Mouse (Mus musculus) frontal cortex, postnatal 14 days (tissue): ENCODE measurements around the gene Actl6b.

Experiments
- DNase-seq, 2 experiments: peaks; one replicate each; pipeline ENCODE4 v3.0.0; 2022; ENCODE audit warnings: low spot score in 2 of 2

Gene Actl6b

DNA sequence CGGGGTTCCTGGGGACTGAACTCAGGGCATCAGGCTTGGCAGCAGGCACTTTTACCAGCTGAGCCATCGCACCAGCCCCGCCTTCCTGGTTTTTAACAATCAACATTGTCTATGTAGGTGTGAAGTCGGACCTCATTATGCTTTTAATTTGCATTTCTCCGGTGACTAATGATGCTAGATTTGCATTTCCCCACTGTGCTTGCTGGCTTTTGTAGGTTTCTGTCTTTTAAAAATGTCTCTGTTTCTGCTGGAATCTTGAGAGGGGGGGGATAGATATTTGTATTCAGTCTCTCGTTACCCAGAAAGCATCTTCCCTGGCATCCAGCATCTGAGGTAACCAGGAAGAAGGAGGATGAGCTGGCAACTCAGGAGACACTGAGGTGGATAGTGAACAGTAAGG lies 8.2 kb downstream of the Actl6b start:
- DNase-seq, result no peak

DNA sequence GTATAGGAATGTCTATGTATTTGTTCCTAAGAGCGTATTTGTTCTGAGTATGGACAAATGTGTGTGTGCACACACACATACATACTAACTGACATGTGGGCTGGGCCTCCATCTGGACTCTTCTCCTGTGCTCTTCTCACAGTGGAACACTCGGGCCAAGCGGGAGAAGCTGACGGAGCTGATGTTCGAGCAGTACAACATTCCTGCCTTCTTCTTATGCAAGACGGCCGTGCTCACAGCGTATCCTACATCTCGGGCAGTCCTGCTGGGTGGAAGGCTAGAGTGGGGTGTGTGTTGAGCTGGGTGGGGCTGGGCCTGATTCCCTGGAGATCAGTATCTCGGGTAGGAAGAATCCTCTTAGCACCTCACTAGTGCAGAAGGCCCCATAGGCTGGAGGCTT lies 9.6 kb downstream of the Actl6b start:
- no peak for DNase-seq

DNA sequence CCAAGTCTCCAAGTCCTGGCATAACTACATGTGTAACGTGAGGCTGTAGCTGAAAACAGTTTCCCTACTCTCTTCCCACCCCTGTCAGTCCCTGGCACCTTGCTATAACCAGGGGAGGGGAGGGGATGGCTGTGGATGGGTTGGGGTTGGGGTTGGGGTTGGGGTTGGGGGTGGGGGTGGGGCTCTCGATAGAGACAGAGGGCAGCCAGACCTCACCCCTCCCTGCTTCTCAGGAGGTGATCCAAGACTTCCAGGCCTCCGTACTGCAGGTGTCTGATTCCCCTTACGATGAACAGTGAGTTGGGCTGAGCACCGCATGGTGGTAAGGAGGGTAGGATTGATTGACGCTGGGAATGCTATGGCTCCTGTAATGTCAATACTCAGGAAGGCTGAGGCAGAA lies 12.4 kb downstream of the Actl6b start:
- no peak for DNase-seq

DNA sequence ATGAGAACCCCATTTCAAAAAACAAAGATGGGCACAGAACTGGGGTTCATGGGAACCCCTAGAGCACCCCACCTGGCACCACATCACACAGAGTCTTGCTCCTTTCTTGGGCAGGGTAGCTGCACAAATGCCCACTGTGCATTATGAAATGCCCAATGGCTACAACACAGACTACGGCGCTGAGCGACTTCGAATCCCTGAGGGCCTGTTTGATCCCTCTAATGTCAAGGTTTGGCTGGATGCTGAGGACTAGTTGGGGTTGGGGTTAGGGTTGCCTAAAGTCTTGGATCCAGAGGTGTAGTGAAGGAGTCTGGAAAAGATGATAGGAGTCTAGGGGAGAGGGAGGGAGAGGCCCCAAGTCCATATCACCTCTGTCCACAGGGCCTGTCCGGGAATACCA lies 13.1 kb downstream of the Actl6b start:
- no peak for DNase-seq

DNA sequence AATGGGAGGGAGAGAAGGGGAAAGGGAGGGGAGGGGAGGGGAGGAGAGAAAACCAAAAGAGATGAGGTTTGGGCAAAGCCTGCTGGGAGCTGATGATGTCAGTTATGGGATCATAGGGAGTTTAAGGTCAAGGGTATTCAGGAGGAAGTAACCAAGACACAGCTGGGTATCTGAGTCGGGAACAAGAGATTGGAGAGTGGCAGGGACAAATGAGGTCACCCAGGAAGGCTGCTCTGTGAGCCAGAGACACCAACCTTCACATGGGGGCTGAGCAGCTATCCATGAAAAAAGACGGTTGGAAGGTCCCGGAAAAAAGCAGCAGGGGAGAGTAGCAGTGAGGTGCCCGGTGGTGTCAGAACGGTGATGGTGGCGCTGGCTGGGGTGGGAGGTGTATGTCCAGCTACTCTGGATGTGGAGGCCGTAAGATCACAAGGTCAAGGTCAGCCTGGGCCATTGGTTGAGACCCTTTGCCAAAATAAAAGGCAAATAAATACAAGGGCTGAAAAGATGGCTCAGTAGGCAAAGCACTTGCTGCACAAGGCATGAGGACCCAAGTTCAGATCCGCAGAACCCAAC lies 15.0 kb downstream of the Actl6b start:
- DNase-seq, result no peak

DNA sequence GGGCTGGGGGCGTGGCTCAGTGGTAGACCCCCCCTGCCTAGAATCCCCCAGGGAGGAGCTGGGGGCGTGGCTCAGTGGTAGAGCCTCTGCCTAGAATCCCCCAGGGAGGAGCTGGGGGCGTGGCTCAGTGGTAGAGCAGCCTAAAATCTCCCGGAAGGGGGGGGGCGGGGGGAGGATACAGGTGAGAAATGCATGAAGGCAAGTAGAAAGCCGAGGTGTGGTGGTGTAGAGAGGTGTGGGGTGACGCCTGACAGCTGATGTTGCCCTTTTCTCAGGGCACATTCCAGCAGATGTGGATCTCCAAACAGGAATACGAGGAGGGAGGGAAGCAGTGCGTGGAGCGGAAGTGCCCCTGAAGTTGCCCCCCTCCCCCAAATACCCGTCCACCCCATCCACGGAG lies 15.7 kb downstream of the Actl6b start:
- no peak for DNase-seq

DNA sequence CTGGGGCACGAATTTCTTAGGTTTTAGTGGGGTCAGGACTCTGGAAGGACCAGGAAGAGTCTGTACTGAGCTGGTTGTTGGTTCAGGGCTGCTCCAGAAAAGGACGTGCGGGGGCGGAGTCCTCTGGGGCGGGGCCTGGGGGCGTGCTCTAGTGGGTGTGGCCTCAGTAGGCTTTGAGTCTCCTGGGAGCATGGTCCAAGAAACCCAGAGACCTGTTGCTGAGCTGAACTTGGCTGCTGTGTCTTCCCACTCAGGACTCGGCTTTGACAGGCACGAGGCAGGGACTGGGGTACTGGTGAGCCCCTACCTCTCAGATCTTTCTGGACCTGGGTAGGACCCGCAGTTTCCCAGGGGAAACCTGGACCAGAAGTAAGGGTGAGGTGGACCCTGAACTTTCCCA lies 16.3 kb downstream of the Actl6b start, which contains the start of gene Tfr2:
Tfr2 (plus strand) TSS at position 176 of the 400 bp plus-strand sequence.
- no peak for DNase-seq

DNA sequence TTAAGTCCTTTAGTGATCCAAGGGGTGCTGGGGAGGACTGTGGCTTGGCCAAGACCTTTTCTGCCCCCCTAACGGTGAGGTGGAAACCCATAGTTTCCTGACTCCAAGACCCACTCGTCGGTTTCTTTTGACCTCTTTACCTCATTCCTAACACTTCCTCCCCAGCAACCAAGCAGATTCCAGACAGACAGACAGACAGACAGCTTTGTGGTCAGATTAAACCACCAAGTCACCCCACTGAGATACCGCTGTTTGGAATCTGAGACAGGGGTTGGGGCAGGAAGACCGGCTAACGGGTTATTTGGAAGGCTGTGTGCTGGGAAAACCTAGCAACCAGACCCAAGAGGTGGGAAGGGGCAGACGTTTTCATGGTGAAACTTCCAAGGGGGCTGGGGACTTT lies 16.9 kb downstream of the Actl6b start:
- DNase-seq, result no peak

DNA sequence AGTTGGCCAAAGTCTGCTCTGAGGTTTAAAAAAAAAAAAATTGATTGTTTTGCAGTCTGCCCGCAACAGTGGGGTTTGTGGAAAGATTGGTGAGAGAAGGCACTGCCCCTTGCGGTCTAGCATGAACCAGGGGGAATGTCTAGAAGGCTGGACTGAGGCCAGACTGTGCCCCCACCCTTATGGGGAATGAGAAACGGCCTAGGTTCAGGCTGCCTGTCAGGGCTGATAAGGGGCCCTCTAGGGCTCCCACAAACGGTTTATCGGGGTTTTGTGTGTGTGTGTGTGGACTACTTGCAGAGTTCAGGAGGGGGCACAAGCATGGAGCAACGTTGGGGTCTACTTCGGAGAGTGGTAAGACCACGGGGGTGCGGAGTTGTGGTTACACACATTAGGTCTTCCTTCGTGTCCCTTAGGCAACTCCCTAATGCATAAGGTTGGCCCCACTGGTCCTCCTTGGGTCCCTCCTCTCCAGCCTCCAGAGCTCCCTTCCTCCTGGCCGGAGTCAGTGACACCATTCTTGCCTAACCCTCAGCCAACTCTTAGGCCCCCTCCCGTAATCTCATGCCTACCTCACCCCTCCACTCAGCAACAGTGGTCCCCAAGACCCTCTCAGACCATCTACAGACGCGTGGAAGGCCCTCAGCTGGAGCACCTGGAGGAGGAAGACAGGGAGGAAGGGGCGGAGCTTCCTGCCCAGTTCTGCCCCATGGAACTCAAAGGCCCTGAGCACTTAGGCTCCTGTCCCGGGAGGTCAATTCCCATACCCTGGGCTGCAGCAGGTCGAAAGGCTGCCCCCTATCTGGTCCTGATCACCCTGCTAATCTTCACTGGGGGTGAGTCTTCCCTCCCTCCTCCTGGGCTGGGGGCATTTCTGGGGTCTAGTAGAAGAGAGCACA lies 17.6 kb downstream of the Actl6b start:
- no peak for DNase-seq

DNA sequence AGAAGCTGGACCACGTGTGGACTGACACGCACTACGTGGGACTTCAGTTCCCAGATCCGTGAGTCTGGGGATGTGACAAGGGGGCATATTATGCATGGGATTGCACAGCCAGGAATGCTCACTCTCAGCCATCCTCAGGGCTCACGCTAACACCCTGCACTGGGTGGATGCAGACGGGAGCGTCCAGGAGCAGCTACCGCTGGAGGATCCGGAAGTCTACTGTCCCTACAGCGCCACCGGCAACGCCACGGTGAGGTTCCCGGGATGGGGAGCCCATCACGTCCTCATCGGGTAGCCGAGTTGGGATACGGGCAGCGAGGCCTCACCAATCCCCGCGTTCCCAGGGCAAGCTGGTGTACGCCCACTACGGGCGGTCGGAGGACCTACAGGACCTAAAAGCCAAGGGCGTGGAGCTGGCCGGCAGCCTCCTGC lies 21.2 kb downstream of the Actl6b start:
- peak in 1 of 2 experiments; percentile 28 for DNase-seq

DNA sequence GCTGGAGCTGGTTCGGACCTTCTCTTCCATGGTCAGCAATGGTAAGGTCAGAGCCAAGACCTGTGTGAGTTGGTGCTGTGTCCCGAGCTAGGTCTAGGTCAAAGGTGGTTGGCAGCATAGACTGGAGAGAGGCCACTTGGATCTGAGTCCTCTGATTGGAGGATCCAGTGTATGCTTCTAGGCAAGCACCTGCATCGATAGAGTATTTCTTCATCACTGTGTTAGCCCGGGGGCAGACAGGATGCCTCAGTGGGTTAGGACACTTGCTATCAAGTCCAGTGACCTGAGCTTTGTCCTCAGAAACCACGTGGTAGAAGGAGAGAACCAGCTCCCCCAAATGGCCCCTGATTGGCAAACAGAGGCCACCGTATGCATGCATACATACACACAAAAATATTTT lies 26.9 kb downstream of the Actl6b start:
- DNase-seq, result no peak

DNA sequence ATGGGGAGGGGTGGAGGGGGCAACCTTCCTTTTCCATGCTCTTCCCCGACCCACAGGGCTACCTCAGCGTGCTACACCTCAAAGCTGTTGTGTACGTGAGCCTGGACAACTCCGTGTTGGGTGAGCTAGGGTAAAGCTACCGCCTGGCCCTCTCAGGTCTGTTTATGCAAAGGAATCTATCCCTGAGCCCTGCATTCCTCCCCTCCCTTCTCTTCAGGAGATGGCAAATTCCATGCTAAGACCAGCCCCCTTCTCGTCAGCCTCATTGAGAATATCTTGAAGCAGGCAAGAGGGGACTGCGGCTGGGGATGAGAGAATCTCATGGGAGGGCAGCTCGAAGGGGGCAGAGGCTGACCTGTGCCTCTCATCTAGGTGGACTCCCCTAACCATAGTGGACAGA lies 29.4 kb downstream of the Actl6b start:
- DNase-seq, result no peak

DNA sequence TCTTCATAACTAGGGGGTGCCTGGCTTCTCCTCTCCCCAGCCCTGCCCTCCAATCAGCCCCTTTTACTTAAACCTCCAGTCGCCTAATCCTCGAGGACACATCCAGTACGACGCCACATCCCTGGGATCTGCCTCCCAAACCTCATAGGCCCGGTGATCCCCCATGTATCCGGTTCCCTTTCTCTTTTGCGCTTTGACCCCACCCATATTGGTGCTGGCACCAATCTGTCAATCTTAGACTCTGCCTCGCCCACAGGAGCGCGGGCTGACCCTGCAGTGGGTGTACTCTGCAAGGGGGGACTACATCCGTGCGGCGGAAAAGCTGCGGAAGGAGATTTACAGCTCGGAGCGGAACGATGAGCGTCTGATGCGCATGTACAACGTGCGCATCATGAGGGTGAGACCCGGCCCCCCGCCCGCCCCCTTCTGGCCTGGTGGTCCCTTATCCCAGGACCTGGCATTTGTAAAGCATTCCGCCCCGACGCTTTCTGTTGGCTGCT lies 30.4 kb downstream of the Actl6b start:
- DNase-seq, result peak; percentile 48 to 66

DNA sequence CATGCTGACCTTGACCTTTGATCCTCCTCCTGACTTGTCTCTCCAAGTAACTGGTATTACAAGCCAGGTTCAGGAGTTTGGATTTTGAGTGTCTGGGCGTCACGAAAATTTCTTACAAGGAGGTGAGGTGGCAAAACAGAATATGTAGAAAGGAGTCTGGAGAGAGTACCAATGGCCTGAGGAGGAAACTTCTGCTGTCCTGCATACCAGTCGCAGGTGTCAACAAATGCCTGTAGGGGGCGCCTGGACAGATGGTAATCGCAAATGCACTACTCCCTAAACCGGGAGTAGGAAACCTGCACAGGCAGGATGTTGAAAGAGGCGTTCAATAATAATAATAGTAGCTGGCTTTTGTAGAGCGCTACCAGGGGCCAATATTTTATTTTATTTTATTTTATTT lies 31.7 kb downstream of the Actl6b start:
- DNase-seq, result peak in 1 of 2 experiments; percentile 52

DNA sequence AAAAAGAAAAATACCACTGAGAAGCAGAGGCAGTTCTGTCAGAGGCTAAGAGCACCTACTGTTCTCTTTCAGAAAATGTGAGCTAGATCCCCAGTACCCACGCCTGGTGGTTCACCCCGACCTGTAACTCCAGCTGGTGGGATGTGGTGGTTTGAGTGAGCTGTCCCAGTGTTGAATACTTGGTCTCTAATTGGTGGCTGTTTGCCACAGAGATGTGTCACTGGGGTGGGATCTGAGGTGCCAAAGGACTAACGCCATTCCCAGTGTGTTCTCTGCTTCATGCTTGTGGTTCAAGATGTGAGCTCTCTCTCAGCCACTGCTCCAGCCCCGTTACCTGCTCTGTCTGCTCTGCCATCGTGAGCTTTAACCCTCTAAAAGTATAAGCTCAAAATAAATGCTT lies 37.2 kb downstream of the Actl6b start:
- no peak for DNase-seq

DNA sequence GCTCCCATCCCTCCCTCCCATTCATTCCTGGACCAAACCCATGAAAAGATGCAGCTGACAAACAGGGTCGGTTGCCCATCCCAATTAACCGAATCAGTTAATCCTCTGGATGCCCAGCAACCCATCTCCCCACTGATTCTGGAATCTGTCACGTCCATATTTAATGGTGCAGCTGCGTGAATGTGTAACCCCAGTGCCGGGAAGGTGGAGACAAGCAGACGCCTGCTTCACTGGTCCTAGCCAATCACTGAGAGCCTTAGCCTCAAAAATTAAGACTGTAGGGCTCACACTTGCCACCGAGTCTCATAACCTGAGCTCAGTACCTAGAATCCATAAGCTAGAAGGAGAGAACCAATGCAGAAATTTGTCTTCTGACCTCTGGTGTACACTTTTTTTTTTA lies 42.6 kb downstream of the Actl6b start:
- DNase-seq, result no peak

DNA sequence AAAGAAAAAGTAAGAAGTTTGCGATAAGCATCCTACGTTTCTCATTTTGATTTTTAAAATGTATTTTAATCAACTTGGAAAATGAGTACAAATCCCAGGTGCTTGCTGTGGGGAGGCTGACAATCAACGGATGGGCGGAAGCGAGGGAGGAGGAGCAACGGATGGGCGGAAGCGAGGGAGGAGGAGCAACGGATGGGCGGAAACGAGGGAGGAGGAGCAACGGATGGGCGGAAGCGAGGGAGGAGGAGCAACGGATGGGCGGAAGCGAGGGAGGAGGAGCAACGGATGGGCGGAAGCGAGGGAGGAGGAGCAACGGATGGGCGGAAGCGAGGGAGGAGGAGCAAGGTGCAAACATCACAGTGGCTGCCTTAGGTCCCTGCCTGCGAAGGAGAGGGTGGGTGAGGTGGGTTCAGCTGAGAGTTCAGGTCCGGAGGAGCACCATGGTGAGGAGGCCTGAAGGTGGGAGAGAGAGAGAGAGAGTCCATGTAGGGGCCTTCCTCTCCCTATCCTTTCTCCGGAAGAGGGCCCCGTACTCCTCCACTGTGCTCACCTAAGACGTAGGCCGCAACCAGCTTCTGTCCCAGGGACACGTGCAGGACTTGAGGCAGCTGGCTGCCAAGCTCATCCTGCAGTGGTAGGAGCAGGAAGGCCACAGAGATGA lies 43.4 kb downstream of the Actl6b start:
- DNase-seq, result no peak

DNA sequence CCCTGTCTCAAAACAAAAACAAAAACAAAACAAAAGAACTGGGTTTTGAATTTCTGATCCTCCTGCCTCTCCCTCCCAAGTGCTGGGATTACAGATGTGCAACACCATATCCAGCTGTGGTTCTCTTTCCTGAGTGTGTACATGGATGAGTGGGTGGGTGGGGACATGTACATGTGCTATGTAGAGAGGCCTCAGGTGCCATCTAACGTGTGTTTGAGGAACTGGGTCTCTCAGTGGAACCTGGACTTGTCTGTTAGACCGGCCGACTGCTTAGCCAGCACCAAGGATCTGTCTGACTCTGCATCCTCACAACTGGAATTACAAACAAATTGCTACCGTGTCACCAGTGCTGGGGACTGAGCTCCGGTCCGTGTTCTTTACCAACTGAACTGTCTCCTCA lies 44.3 kb downstream of the Actl6b start:
- DNase-seq, result no peak

DNA sequence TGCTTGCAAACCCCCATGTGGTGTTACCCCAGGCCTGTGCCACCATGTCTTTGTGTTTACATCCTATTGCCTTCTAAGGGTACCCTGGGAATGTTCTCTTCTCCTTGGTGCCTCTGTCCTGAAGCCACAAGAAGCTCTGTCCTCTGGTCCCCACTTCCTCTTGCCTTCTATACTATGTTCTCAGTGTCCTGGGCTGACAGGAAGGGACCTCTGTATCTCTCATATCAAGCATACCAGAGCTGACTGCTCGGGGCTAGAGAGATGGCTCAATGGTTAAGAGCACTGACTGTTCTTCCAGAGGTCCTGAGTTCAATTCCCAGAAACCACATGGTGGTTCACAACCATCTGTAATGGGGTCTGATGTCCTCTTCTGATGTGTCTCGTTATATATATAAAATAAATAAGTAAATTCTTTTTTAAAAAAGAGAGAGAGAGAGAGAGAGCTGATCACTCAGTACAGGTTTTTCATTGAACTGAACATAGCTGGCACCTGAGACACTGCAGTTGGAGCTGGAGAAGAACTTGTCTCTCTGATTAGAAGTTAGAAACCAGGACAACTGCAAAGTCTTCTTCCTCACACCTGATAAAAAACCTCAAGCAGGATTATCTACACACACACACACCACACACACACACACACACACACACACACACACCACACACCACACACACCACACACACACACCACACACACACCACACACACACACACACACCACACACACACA lies 44.9 kb downstream of the Actl6b start:
- DNase-seq, result no peak

DNA sequence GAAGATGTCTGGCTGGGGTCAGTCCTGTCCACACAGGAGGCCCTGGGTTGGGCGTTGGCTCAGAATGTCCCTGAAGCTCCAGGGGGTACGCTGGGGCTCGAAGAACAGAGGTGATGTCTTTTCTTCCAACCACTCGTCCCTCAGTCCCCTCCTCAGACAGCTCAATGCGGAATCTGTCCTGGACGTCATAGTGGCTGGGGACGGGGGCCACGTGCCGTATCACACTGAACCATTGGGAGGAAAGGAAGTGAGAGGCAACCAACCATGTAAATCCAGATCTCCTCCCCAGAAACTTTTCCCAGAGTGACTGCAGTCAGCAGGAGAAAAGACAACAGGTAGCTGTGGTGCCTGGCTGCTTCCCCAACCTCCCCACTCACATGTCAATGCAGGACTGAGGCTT lies 46.3 kb downstream of the Actl6b start:
- no peak for DNase-seq

DNA sequence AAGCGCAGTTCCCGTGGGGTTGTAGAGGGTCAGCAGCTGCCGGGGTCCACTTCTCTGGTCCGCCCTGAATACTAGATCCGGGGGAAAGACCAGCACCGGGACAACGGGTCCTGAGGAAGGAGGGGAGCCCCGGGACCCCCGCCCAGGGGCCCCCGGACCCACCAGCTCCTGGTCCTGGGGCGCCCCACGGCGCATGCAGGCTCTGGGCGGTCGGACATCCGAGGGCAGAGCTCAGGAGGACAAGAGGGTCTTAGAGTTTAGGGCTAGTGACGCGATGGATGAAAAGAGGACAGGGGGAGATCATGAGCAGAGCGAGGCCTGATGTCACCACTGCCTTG lies 46.9 kb downstream of the Actl6b start:
- peak in 1 of 2 experiments; percentile 27 for DNase-seq
